Mouse (Mus musculus): ENCODE results near the gene Rab14.

Rab14 gene

DNA sequence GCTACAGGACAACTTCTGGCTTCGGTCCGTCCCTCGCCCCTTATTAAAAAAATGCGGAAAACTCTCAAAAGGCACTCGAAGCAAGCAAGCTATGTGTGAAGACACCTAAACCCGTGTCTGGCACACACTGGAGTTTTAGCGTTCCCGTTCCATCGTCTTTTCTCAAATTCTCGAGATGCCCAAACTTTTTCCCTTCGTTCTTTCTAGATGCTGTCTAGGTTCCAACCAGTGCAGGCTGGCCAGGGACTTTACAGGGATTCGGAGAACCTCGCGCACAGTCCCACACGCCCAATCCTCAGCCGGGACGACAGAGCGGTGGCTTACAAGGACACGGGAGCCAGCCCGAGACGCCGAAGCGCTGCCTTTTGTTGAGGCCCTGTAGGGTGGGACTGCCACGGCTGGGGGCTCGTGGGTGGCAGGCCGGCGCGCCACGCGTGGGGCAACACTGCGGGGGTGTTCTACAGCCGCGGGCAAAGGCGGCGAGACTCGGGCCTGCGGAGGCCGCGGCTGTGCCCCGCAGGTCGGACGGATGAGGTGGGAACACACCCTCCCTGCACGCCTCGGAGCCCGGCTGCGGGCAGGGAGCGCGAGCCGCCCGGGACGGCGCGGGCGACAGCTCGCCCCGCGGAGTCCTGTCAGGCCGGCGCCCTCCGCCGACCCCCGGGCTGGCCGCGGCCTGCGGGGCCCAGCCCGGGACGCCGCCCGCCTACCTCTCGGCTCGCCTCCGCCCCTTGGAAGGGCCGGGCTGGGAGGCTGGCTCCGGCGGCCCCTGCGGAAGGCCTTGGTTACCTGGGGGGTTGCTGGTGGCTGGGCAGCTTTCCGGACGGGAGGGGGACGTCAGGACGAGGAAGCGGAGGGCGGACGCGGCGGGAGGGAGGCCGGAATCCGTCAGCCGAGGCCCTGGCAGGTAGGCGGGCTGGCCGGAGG lies 686 bp downstream of the Rab14 start:
- intact Hi-C loops (cut with DNase I), result no loop called here

DNA sequence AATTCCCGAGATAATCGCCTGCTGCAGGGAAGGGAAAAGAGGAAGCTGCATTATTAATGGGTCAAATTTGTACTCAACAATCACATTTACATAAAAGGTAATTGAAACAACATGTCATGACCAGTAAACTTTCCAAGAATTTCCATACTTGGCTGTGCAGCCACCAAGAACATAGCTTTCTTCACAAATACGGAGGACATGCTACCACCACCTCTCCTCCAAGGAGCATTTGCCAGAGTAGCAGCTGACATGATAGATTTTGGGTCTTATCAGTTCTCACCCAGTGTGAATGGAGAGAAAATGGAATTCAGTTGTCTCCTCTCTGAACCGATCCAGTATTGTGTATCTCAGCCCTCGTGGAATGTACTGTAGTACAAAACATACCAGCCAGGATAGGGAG lies 1.4 kb downstream of the Rab14 start:
- intact Hi-C loops (cut with DNase I), result no loop called here

DNA sequence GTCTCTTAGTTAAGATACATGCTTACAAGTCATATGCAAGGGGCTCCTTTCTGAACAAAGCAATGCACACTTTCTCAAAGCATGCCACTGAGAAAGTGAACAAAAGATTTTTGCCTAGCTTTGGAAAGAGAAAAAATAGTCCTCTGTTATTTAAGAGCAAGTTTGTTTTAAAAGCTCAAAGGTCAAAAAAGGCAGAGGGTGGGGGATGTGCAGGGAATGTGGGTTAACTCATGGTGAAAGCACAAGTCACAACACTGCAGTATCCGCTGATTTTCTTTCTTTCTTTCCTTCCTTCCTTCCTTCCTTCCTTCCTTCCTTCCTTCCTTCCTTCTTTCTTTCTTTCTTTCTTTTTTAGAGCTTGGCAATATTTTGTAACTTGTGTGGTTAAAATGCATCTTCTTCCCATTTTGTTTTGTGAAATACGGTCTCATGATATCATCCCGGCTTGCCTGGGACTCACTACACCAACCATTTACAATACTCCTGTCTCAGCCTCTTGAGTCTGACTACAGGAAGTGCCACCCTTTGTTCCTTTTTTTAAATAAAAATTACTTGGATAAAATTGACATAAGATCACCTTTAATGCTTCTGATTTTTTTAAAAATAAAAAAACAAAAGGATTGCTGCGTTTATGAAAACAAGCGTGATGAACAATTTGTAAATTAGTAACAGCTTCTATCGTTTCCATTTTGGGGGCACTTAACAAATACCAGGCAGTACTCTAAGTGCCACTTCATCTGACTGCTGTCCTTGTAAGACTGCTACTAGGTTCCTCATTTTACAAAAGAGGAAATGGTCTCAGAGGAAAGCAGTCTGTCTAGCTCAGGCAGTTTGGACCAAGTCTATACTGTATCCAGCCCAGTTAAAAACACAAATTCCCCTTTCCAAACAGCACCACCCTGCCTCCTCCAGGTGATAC lies 5.0 kb downstream of the Rab14 start:
- intact Hi-C loops (cut with DNase I), result no loop called here

DNA sequence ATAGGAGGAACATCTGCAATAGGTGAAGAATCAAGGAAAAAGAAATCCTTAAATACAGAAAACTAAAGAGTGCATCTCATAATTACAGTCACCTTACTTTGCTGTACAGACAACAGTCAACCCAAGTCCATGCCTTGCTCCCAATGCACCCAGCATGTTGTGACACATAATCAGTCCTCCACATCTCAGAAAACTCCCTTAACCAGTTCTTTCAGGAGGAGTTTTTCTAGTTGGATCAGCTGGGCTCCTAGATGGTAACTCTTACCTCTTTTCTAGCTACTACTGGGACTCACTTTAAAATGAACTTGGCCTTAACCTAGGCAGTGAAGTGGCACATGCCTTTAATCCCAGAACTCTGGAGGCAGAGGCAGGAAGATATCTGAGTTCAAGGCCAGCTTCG lies 6.9 kb downstream of the Rab14 start:
- intact Hi-C loops (cut with DNase I), result no loop called here

DNA sequence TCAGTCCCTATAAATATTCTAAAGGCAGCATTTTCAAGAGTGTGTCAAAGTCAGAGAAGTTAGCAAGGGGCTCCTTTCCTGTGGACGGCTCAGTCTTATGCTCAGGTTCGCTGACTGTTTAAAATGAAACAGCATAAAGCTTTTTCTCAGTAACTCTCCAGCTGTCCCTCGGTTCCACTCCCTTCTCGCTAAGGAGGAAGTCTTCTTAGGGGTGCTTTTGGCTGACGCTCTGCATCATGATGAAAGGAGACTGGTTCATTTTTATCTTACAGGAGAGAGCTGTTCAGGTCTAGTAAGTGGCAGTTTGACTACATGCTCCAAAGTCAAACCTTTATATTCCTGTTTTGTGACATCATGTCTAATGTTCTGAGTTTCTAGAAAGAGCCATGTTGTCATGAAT lies 12.0 kb downstream of the Rab14 start:
- intact Hi-C loops (cut with DNase I), result no loop called here

DNA sequence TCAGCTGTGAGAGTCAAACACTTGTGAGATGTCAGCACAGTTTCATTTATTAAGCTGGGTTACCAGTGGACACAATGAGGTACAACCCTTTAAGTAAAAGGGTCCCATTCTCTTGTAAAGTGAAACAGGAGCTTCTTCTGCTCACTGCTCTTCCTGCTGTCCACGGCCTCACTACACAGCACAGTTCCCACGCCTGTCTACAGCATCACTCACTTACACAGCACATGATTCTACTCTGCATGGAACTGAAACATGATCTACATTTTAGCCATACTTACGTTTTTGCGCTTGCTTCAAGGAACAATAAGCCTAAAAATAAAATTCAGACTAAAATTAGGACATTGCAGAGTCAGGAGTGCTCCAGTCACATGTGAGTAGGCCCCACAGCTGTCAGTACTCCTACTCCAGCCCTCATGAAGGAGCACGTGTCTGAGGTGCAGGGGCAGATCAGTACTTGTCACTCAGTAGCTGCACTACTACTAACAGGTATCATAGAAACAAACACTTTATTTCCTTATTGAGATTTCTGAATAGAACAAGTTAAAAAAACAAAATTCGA lies 17.7 kb downstream of the Rab14 start:
- intact Hi-C loops (cut with DNase I), result no loop called here

DNA sequence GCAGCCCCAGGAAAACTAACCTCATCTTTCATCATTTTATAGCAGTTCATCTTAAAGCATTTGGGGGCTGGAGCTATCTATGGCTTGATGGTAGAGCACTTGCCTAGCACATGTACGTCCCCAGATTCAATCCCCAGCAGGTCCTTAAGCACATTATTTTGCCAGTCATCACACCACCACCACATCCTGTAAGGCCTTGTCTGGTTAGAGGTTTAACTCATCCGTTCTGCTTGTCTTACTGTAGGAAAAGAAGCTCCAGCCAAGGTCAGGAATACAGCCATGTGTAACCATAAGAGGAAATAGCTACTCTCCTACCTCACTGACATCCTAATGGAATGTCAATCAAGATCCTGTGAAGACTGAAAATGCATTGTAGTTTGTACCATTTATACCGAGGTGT lies 22.8 kb downstream of the Rab14 start:
- intact Hi-C loops (cut with DNase I), result no loop called here

DNA sequence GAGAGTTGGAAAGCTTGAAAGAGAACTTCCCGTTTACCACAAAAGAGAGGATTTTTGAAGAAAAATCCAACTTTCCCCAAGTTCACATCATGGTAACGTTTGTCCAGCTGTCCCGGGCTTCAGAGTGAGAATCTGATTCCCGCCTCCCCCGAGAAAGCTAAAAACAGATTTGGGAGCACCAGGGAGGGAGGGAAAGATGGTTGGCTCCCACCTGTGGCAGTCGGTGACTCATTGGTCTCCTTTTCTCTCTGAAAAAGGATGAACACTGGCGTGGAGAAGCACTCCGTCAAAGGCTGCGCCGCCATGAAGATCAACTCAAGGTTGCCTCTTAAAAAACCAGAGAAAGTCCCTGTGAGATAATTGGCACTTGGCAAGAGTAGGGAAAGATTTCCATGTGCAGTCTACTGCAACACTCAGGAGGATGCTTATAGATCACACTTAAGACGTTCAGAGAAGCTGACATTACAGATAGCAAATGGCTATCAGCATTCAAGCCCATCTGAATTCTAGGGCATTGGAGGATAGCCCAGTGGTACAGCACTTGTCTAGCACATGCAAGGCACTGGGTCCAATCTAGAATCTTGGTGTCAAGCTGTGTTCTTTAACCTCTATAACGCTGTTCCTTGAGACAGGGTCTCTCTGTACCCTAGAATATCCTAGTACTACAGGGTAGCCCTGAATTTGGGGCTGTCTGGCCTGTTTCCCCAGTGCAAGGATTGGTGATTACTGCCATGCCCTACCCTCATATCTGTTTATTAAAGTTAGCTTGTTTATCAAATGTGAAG lies 25.4 kb downstream of the Rab14 start:
- intact Hi-C loops (cut with DNase I), result no loop called here

DNA sequence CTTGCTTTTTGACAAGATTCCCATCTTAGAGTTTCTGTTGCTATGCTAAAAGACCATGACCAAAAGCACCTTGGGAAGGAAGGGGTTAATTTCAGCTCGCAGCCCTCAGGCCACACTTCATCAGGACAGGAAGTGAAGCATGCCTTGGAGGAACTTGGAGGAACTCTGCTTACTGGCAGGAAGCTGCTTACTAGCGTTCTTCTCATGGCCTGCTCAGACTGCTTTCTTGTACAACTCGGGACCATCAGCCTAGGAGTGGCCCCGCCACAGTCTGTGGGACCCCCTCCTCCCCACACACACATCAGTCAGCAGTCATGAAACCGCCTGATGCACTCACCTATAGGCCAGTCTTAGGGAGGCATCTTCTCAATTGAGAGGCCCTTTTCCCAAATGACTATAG lies 26.8 kb downstream of the Rab14 start:
- intact Hi-C loops (cut with DNase I), result no loop called here

DNA sequence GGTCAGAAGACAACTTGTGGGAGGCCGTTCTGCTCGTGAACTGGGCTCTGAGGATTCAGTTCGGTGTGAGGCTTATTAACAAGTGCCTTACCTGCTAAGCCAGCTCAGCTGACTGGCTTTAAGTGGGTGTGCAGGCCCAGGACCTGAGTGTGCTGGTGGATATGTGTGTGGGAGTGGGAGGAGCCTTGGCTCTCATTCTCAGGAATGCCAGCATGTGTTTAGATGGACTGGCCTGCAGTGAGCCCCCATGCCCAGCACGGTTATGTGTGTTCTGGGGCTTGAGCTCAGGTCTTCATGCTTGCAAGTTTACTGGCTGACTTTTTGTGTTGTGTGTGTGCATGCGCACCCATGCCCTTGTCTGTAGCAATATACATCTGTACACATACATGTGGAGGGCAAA lies 27.3 kb downstream of the Rab14 start:
- intact Hi-C loops (cut with DNase I), result no loop called here

DNA sequence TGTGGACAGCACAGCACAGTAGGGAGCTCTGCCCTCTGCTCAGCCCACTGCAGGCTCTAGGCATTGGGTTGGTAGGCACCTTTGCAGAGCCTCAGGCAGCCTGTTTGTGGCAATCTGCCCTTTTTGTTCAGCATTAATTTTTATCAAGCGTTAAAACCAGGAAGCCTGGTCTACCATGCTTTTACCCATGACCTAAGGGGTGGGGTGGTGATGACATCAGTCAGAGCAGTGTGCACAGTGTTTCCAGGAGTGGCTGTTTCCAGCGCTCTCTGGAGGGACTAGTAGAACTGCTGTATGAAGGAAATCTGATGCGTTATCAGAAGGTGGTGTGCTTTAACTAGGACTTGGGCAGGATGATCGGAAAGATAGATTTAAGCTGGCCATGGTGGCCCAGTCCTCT lies 28.7 kb downstream of the Rab14 start:
- intact Hi-C loops (cut with DNase I), result no loop called here

DNA sequence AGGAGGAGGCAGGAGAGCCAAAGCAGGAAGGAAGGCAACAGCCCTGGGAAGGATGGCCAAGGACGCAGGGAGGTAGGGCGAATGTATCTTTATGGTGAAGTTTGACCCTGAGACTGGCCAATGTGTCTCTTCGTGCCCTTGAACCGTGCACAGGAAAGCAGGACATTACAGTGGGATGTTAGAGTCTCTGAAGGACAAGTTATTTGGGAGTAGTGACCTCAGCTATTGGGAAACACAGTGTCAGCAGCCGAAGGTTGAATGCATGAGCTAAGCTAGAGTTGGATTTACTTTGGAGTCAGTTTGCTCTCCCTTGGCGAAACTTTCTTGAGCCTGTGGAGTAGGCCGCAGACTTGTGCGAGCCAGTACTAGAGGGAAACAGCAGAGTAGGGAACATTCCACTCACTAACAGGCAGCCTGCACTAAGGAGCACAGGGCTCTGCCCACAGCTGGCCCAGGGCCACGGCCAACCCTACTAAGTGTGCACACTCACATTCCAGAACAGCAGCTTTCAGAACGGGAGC lies 29.5 kb downstream of the Rab14 start:
- intact Hi-C loops (cut with DNase I), result no loop called here

DNA sequence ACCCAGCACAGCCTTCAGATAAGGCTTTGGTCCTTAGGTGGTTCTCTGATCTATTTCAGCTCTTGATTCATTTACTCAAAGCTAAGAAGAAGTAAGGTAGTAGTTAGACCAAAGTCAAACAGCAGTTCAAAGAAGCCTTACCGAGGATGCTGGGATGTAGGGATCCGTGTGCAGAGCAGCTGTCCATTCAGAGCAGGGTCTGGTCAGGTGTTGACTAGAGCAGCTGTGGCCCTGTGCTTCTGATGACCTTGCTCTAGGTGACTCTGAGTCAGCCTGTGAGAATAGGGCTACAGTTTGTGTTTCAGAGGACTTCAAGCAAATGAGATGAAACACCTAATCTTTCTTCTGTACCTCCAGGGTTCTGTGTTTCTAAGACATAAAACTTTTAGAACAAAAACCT lies 31.5 kb downstream of the Rab14 start:
- intact Hi-C loops (cut with DNase I), result no loop called here

DNA sequence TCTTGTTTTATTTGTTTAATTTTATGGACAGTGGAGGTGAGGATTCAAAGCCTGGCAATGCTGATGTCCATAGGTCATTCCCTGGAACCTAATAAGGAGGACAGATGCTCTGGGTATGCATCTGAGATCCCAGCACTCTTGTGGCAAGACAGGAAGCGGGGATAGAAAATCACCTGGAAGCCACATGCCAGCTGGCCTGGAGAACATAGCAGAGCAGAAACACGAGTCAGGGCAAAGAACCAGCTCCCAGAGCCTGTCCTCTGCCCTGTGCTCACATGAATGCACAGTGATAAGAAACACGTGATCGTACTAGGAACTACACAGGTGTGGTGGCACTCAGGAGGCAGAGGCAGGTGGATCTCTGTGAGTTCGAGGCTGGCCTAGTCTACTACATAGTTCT lies 34.1 kb downstream of the Rab14 start:
- intact Hi-C loops (cut with DNase I), result no loop called here

DNA sequence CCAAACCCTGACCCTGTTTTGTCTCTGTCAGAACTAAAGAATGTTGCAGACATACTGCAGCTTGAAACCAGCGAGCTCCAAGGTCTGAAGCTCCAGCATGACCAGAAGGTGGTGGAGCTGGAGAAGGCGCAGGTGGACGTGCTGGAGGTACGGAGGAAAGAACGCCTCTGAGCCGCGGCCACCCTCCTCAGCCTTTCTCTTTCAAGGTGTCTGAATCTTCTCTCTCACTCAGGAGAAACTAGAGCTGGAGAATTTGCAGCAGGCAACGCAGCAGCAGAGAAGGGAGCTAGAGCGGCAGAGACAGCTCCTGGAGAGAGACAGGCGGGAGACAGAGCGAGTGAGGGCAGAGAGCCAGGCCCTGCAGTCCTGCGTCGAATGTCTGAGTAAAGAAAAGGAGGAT lies 35.5 kb downstream of the Rab14 start:
- intact Hi-C loops (cut with DNase I), result no loop called here

DNA sequence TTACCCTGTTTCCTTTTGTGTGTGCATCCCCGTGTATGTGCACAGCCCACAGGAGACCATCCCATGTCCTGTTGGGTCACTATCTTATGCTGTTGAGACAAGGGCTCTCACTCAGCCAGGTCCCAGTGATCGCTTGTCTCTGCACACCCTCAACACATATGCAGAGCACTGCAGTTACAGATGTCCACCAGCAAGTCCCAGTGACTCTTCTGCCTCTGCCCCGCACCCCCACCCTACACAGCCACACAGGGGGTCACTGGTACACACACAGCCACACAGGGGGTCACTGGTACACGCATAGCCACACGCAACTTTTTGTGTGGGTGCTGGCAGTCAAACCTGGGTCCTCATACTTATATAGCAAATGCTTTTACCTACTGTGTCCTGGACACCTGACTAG lies 37.5 kb downstream of the Rab14 start:
- intact Hi-C loops (cut with DNase I), result no loop called here

DNA sequence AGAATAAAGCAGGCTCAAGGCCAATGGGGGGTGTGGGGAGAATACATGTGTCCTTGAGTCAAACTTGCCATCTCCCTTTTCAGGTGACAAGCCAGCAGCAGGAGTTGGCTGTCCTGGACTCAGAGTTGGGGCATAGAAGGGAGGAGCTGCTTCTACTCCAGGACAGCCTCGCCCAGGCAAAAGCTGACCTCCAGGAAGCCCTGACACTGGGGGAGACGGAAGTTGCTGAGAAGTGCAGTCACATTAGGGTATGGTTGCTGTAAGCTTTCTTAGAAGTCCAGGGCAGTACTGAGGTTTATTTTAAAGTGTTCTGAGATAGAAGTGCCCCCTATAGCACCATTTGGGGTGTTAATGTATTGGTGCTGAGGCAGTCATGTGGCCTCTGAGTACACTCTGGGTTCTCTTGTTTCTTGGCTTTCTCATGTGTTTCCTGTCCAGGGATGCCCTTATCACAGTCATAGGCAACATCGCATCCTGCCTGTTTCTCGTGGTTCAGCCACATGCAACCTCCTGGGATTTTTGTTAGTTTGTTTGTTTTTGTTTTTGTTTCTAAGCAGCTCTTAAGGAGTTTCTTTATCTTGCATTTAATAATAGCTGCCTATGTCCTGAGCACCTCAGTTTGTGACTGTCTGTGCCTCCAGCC lies 39.0 kb downstream of the Rab14 start:
- intact Hi-C loops (cut with DNase I), result no loop called here

DNA sequence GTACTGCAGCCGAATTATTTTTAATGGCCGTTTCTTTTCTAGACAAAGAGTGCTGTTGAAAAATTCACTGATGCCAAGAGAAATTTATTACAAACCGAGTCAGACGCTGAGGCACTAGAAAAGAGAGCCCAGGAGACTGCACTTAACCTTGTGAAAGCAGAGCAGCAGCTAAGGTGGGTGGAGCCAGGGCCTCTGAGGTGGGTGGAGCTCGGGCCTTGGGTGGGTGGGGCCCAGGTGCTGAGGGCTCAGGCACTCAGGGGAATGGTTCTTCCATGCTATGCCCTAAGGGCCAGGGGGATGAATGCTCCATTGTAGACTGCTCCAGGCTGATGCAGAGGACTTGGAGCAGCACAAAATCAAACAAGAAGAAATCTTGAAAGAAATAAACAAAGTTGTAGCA lies 40.7 kb downstream of the Rab14 start:
- intact Hi-C loops (cut with DNase I), result no loop called here

DNA sequence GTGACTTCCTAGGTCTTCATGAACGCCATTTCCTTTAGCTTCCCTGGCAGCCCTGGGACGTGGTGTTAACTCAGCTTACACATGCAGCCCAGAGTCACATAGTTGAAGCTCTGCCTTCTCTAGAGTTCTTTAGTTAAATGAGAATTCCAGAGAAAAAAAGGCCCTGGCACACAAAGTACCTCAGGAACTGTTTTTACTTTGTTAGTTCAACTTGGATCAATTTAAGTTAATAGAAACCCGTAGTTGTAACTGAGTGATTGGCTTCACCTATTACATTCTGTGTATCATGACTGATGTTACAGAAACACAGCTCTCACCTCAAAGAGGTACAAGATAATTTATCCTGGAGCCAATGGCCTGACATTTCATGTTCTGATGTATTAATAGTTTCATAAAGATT lies 42.6 kb downstream of the Rab14 start:
- intact Hi-C loops (cut with DNase I), result no loop called here

DNA sequence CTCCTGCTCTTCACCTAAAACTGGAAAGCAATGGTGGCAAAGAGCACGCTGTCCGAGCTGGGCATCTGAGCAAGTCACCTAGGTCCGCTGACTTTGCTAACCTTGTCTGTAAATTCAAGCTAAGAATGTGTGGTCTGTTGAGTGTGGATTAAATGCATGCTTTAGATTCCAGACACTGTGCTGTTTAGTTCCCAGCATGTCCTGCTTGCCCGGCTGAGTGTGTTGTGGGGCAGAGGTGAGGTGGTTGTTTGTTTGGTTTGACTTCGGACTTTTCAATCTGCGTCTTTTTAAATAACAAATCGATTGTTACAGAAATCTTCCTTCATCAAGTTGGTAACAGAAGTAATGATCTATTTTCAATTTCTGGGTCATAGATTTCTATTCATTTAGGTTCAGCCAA lies 43.1 kb downstream of the Rab14 start:
- intact Hi-C loops (cut with DNase I), result no loop called here

DNA sequence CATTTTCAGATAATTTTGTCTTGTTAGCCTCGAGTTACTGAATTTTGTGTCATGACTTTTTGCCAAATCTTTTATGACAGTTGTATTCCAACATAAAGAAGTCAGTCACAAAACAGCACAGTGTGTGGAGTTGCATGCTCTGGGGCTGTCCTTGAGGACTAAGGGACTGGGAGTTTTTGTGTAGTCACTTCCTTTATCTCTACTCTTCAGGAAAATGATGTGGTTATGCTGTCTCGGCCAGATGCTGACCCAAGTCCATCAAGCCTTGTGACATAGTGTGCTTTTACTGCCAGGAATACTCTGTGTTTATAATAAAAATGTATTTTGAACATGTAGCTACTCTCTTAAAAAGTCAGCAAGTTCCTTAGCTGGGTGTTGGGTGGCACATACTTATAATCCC lies 43.9 kb downstream of the Rab14 start:
- intact Hi-C loops (cut with DNase I), result no loop called here
